Mouse (Mus musculus) neutrophil, adult 5-6 weeks (primary cell): ENCODE results near the gene Khdrbs1. TPM values are rescaled to one million over a fixed set of nuclear protein-coding genes. Genes with fewer than 3 reads are reported as not detected.
"Not testable (repeated sequence)": the region's sequence is repeated elsewhere in the genome, so short reads cannot be mapped to it uniquely, and the experiment has no call there.

Source experiments
- ATAC-seq: fragments of 151-379, 151-347 bp; 2 replicates; pipeline ENCODE4 v1.8.0; 2017; ENCODE audit warnings: mild to moderate bottlenecking, moderate TSS enrichment; ENCODE audit not compliant: insufficient number of reproducible peaks, poor library complexity, low FRiP score, severe bottlenecking; ENCODE audit errors: extremely low read depth
- total RNA-seq: library from RNA; stranded (forward); fragments of 200-1000 nt; gene quantifications from 2 replicates; pipeline ENCODE4 v1.2.3, GENCODE M21; 2017

Khdrbs1 gene
- total RNA-seq, 1 experiment from 2014 or later: 104 TPM

DNA sequence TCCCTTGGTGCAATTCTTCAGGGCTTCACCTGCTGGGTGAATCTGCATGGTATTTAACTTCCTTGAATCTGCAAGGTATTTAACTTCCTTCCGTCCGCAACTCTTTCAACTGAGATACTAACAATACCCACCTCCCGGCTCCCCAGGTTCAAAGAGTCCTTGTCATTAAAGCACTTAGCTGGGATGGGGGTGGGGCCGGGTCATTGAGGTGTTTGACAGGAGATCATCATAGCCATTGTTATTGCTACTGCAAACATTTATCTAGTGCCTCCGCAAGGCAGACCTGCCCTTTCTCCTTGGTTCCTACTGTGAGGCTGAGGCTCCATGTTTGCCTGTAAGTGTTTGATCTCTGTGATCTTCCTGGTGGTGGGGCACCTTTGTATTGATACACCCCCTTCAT lies 8.3 kb upstream of the Khdrbs1 start:
- ATAC-seq: no peak

DNA sequence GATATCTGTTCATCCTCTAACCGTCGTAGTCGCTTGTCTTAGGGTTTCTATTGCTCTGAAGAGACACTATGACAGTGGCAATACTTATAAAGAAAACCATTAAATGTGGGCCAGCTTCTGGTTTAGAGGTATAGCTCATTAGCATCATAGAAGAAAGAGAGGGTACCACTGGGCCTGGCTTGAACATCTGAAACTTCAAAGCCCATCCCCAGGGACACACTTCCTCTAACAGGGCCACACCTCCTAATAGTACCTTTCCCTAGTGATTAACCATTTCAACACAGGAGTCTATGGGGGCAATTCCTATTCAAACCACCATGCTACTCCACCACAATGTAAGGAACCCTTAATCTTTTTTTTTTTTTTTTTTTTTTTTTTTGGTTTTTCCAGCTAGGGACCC lies 4.5 kb upstream of the Khdrbs1 start:
- ATAC-seq: no peak

DNA sequence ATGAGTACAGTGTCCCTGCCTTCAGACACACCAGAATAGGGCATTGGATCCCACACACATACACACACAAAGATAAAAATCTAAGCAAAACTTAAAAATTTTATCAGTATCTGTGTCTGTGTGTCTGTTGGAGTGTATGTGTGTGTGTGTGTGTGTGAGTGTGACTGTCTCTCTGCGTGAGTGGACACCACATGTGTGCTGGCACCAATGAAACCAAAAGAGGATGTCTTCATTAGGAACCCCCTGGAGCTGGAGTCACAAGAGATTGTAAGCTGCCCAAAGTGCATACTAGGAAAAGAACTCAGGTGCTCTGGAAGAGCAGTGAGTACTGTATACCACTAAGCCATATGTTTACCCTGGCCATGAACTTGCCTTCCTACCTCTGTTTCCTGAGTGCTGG lies 4.0 kb upstream of the Khdrbs1 start:
- no peak; the same call in 1 of the 2 replicates for ATAC-seq

DNA sequence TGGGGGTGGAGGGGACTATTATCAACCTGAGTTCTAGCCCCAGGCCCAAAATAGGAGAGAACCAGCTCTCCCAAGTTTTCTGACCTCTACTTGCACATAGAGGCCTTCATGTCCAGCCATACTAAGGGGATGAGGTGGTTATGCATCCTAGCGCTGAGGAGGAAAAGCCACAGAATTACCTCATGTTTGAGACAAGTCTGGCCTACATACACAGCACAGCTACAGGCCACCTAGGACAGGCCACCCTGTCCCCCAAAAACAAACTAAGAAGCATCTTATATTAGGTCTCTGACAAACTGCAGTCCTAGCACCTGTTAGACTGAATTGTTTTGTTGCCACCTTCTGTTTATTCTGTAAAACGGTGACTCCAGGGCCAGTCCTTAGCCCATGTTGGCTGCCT lies 1.4 kb upstream of the Khdrbs1 start:
- no peak for ATAC-seq

DNA sequence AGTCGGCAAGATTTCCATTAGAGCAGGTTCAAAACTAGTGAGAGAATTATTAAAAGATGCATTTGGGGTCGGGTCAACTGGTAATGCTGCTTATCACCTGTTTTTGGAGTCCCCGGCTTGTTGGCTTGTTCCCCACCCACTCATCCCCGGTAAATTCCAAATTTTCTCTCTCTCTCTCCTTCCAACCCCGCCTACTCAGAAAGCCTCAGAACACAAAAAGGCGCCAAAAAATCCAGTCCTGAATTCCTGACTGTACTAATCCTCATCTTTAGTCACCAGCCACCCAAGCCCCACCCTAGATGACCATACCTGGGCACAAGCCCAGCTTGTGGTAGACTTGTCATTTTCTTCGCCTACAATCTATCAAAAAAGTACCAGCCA lies 897 bp upstream of the Khdrbs1 start:
- ATAC-seq: no peak

DNA sequence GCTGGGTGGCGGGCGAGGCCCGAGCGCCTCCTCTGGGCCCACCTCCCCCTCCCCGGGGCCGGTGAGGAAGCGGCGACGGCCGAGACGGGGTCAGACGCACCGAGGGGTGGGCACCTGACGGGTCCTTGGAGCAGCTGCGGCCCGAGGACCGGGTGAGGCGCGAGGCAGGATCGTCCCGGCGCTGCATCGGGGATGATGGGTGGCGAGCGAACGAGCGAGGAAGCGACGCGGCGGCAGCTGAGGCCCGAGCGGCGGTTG lies 200 bp downstream of the Khdrbs1 start:
- no peak for ATAC-seq

DNA sequence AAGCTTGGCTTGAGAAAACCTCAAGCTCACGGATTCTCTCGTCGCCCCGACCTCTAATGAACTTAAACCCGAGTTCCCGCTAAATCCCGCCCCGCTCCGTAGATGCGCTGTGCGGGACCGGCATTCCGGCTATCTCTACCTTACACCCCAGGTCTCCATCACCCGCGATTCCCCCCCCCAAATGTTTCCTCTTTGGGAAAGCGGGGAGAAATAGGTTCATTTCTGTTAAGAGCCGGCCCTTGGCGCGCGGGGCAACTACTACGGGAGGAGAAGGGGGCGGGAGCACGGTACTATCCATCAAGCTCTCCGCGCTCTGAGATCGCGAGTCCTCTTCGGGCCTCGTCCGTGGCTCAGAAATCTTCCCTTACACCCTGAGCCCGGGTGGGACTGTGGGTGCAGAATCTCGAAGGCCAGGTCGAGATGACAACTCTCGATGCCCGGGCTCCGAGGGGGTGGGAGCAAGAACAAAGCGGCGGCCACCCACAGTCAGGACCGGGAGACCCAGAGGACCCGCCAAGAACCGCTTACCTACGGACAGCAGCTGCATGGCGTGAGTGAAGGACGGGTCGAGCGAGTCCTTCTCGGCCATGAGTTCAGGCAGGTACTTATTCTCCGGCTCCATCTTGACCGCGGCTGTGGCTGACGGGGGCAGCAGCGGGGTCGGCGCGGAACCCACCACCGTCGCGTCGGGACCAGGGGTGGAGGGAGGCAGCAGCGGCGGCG lies 691 bp downstream of the Khdrbs1 start:
- peak; percentile 11; the same call in 1 of the 2 replicates for ATAC-seq

DNA sequence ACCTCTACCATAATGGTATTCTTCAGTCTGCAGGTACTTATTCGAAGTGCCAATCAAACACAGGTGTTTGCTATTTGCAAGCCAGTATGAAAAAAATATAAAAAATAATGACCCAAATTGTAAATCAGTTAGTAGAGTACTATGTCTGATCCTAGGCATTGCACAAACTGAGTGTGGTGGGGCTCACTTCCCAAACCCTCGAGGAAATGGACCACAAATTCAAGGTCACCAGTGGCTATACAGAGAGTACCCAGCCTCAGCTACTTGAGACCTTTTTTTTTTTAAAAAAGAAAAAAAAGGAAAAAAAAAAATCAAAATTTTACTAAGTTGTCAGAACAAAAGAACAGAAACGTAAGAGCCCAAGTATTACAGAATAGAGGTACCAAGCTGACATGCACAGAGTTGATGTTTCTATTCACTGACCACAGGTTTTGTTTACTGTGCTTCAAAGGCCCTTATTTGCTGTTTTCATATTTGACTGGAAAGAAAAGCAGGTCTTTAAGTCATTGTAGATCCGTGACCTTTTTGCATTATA lies 2.9 kb downstream of the Khdrbs1 start:
- ATAC-seq: no peak

DNA sequence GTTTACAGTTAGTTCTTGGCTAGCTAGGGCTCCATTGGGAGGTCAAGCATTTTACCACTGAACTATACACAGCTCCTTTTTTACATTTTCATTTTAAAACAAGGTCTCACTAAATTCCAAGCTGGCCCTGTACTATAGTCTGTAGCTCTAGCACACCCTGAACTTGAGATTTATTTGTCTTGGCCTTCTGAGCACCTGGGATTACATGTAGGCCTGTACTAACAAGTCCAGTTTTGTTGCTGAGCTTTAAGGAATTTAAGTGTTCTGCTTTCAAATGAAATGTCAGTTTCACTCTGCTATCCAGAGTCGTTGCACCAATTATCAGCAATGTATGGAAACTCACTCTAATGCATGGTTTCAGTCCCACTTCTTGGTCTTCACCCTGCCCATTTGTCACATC lies 5.9 kb downstream of the Khdrbs1 start:
- ATAC-seq: no peak

DNA sequence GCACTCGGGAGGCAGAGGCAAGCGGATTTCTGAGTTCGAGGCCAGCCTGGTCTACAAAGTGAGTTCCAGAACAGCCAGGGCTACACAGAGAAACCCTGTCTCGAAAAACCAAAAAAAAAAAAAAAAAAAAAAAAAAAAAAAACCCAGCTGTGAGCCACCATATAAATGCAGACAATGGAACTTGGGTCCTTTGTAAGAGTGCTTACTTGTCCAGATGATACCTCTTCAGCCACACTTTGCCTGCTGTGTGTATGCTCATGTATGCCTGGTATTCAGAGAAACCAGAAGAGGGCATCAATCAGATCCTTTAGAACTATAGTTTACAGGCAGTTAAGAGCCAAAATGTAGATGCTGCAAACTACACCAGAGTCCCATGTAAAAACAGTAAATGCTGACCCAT lies 6.6 kb downstream of the Khdrbs1 start:
- not testable (repeated sequence) for ATAC-seq

DNA sequence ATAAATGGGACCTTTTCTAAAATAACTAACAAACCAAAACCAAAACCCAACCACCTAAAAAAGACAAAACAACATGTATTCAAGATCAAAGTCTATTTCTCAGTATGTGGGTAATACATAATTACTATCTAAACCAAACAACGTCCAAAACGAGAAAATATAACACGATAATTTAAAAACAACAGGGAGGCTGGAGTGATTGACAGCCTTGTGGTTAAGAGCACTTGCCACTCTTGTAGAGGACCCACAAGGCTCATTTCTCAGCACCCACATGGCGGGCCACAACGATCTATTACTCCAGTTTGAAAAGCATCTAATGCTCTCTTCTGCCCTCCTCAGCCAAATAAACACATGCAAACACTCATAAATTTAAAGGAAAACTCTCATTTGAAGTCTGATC lies 10.7 kb downstream of the Khdrbs1 start:
- no peak for ATAC-seq

DNA sequence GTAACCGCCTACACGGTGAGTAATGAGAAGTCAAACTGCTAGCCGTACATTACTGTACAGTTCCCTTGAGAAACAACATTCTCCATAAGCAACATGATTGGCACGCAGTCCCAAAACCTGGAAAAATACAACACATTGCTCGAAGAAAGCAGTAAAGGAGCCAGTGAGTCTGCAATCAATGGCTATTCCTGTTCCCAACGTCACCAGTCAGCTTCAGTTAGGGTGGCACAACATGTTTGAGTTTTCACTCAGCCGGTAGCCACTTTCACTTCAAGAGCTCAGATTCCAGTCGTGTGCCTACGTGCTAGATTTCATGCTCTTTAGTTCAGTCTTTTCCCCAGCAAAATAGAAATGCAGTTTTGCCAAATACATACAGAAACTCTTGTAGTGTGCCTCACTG lies 25.8 kb downstream of the Khdrbs1 start:
- no peak for ATAC-seq

DNA sequence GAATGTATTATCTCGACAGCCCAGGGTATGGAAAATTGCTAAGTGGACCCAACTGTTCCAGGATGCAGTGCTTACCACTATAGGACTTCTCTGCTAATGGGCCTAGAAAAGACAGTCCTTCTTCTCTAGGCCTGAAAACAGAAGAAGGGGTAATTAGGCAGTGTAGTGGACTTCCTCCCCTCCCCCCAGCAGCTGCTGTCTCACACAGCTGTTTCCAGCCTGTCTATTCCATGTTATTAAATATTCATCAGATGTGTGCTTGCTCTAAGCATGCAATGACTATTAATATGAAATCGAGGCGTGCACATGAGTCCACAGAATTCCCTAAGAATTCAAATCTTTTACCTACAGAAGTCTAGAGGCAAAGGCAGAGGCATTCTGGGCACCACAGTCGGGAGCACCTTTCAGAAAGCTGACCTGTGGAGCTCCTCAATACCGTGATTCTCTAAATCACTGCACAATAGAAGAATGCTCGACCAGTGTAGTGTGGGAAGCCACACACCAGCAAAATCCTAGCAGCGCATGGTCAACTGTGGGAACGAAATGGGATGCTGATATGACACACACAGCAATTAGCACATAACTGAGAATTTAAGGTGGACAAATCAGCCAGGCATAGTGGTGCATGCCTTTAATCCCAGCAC lies 32.5 kb downstream of the Khdrbs1 start:
- ATAC-seq: no peak

DNA sequence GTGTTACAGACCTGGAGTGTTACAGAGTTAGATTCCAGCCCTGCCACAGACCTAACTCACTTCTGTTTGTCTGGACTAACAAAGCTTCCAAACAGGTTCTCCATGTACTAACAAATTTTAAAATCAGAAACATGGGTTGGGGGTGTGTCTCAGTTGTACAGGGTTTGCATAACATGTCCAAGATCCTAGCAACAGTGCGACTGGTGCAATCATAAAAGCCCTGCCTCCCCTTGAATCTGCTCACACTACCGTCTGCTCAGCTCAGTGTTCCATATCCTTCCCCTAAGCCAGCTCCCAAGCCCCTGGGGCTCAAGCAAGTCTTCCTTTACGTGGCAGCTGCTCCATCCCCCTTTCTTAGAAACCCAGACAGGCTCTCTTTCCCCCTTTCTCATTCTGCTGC lies 35.4 kb downstream of the Khdrbs1 start:
- no peak for ATAC-seq

DNA sequence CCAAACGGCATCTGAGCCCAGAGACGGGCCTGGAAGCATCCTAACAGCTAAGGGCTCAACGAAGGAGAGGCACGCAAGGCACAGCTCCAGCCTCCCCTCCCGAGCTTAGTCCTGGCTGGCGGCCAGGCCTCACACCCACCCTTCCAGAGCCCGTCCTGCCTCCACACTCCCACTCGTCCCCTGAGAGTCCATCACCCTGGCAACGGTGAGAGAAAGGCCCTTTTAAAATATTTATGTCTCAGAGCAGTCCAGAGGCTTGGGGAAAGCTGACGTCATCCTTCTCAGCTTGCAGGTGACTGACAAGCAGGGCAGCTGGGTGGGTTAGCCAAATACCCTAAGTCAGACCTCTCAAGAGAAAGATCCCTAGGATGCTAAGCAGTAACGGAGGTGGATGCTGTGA lies 39.6 kb downstream of the Khdrbs1 start:
- ATAC-seq: no peak

DNA sequence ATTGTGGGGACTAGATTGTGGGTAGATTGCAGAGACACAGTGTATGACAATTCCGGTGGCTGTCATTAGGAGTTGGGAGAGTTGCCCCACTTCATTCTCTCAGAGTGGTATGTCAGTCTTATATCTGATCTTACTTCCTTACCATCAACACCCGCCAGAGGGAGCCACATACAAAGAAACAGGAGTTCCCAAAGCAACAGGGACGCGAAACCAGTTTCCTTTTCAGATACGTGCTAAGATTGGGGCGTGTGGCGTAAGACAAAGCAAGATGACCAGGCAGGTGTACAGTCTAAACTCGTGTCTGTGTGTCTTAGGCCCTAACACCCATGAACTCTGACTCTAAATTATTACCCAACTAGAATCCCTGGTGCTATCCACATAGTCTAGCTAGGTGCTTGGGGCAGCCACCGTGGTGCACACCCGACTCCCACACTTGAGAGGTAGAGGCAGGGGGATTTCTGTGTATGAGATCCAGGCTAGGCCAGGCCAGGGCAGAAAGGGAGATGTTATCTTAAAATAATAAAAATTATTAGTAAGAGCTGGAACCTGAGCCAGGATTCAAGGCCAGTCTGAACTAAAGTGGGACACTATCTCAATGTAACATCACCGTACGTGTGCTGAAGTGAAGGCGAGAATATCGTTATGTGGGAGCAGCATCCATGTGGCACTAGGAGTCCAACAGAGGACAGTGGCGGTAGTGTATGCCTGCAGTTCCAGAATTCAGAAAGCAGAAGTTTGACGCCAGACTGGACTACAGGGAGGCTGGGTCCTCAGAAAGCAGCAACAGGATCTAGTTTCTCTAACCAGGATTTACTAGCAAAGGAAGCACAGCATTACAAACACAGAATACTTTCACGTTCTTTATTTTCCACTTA lies 40.4 kb downstream of the Khdrbs1 start:
- ATAC-seq: peak; percentile 86

DNA sequence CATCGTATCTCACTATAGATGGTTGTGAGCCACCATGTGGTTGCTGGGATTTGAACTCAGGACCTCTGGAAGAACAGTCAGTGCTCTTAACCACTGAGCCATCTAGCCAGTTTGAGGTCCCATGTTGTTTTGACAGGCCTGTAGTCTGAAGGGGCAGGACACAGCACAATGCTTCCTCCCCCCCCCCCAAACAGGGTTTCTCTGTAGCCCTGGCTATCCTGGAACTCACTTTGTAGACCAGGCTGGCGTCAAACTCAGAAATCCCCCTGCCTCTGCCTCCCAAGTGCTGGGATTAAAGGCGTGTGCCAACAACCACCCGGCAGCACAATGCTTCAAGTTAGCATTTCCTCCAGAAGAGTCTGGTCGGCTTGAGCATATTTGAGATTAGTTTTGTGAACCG lies 41.4 kb downstream of the Khdrbs1 start:
- not testable (repeated sequence) for ATAC-seq

DNA sequence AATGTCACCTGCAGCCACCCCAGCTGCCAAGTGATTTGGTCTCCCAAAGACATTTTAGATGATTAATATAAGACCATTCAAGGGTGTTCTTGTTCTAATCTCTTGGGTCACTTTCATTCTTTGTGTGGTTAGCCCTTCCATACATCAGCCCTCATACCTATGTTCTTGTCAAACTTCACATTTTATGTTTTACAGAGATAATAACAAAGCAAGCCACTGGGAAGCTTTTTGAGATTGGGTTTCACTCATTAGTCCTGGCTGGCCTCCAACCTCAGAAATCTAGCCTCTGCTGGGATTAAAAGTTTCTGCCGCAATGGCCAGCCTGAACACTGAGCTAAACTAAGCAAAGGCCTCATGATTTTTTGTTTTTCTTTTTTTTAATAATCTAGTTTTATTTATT lies 41.9 kb downstream of the Khdrbs1 start:
- no peak for ATAC-seq

DNA sequence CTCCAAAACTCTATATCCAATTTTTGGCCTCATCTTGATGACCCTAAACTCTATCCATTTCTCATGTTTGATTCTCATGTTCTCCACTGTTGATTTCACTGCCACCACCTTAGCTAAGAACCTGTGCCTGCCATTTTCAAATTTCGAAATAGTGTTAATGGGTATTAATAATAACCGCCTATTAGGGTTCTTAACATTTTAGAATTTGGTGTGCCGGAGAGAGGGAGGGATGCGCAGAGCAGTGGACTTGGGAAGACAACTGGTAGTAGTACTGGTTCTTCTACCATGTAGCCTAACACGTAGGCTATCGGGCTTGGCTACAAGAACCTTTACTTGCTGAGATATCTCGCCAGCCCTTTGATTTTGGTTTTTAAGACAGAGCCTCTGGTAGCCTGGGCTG lies 44.9 kb downstream of the Khdrbs1 start:
- no peak for ATAC-seq
